Mouse (Mus musculus): ENCODE results near the gene Kif27.

- TF ChIP-seq POLR2A (IDR thresholded peaks at IDR 0.05; ENCODE audit: low read depth, low read length) (no peak), CTCF (IDR thresholded peaks at IDR 0.05; ENCODE audit: extremely low read depth, insufficient read depth, insufficient read length, insufficient replicate concordance) (no peak)
Measured at GRCm38 (mm10) chr13:58400576-58400975, 41.7 kb upstream of the Kif27 start.
